Mouse (Mus musculus) erythroblast, embryonic 14.5 days (primary cell): ENCODE results near the gene Prpf40b. TPM values are rescaled to one million over a fixed set of nuclear protein-coding genes. Genes with fewer than 3 reads are reported as not detected.

Source experiments
- H3K27me3 ChIP-seq: 2 replicates; pipeline ENCODE4 v1.6.1; 2012; ENCODE audit warnings: inconsistent platforms; ENCODE audit not compliant: control insufficient read depth
- H3K36me3 ChIP-seq: 2 replicates; pipeline ENCODE4 v1.6.1; 2012; ENCODE audit warnings: mild to moderate bottlenecking, inconsistent platforms; ENCODE audit not compliant: control insufficient read depth
- H3K4me1 ChIP-seq: 2 replicates; pipeline ENCODE4 v1.6.1; 2012; ENCODE audit warnings: inconsistent platforms; ENCODE audit not compliant: control insufficient read depth
- H3K4me3 ChIP-seq: replicated peaks from 2 replicates; pipeline ENCODE3; 2012; ENCODE audit warnings: moderate library complexity, mild to moderate bottlenecking, inconsistent platforms
- H3K9me3 ChIP-seq: 2 replicates; pipeline ENCODE4 v1.6.1; 2012; ENCODE audit warnings: low read length, inconsistent platforms, mixed read lengths; ENCODE audit not compliant: control insufficient read depth
- GATA1 ChIP-seq: IDR thresholded peaks from 2 replicates; pipeline ENCODE4 v1.6.1; 2012; ENCODE audit warnings: low read length, inconsistent platforms, mixed read lengths
- TAL1 ChIP-seq: IDR thresholded peaks from 3 replicates; pipeline ENCODE4 v1.6.1; 2012; ENCODE audit warnings: low read length, inconsistent platforms, mixed read lengths
- polyA plus RNA-seq: library from polyadenylated mRNA; stranded (reverse); fragments of >175 nt; gene quantifications from 2 replicates; pipeline ENCODE4 v1.2.3, GENCODE M21; 2012

Prpf40b gene
- polyA plus RNA-seq, 1 experiment, result 0.32 TPM

- H3K4me1 ChIP-seq, result no peaks in the 10 kb centered on the region
- no peaks in the 10 kb centered on the region for H3K27me3 ChIP-seq
- no peaks in the 10 kb centered on the region for H3K9me3 ChIP-seq
- H3K4me3 ChIP-seq, result no peak overlapping the region
- peaks cover 15% of the 10 kb centered on the region; the same call in 1 of the 2 replicates for H3K36me3 ChIP-seq
- no peak for TF ChIP-seq GATA1
- no peak for TF ChIP-seq TAL1
These were observed 20.0 kb downstream of the Prpf40b start for GRCm38 (mm10) chr15:99314891-99315290.

DNA sequence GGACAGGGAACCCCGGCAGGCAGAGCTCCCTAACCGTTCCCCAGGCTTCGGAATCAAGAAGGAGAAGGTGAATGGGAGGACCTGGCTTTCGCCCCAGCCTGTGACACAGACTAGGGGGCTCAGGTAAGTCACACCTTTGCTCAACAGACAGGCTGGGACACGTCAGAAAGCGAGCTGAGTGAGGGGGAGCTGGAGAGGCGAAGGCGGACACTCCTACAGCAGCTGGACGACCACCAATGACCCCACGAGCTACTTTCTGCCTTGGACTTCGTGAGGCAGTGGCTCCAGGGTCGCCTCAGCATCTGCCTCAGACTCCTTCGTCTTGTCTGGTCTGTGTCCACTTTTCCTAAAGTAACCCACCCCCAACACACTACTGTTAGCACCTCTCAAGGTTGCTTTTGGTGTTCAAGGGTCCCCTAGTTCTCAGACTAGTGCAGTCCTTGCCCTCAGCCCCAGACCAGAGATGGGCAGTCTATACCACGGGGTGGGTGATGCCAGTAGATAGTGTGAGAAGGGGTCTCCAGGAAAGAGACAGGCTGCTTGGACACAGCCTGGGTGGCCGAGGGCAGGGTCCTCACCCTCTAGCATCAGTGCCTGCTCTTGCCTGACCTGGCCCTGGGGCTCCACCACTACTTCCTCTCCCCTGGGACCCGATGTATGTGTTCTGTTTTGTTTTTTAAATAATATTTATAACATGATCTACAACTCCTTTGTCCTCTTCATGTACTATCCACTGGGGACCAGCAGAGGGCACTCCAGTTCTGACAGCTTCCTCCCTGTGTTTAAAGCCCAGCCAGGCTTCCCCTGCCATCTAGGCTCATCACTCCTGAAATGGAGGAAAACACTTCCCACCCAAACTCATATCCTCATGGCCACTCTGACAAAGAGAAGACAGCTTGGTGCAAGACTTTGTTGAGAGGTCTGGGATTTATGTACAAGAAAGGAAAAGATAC is 21.7 kb downstream of the Prpf40b start:
- TF ChIP-seq GATA1, result no peak
- TF ChIP-seq TAL1, result no peak
- Histone ChIP-seq H3K4me1 (no peaks in the 10 kb centered on the region), H3K27me3 (no peaks in the 10 kb centered on the region), H3K9me3 (no peaks in the 10 kb centered on the region), H3K36me3 (peaks cover 11% of the 10 kb centered on the region; the same call in 1 of the 2 replicates), H3K4me3 (no peak overlapping the region)

GRCm38 (mm10) chr15:99317267-99317651 is 22.4 kb downstream of the Prpf40b start:
- H3K4me3 ChIP-seq, result no peak overlapping the region
- no peaks in the 10 kb centered on the region for H3K4me1 ChIP-seq
- TF ChIP-seq GATA1, result no peak
- TF ChIP-seq TAL1, result no peak
- H3K9me3 ChIP-seq, result no peaks in the 10 kb centered on the region
- H3K27me3 ChIP-seq, result no peaks in the 10 kb centered on the region
- peaks cover 12% of the 10 kb centered on the region; the same call in 1 of the 2 replicates for H3K36me3 ChIP-seq

DNA sequence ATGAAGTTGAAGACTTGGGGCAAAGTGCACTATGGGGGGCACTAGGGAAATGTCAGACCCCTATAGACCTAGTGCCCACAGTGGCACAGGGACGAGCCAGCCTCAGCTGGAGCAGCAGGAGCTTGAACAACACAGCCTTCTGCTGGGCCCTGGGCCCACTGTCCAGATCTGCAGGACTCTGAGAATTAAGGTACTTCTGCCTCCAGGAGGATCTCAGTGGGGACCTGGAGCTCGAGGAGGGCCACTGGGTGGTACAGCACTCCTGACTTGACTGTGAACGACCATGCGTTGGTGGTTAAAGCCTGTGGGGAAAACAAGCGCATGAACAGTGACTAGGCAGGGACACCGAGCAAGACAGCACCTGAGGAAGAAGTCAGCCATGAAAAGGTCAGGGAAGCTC is 23.2 kb downstream of the Prpf40b start:
- no peak overlapping the region for H3K4me3 ChIP-seq
- TF ChIP-seq GATA1 (no peak), TAL1 (no peak)
- no peaks in the 10 kb centered on the region for H3K4me1 ChIP-seq
- H3K36me3 ChIP-seq, result peaks cover 12% of the 10 kb centered on the region; the same call in 1 of the 2 replicates
- H3K9me3 ChIP-seq, result no peaks in the 10 kb centered on the region
- no peaks in the 10 kb centered on the region for H3K27me3 ChIP-seq

- Histone ChIP-seq H3K9me3 (no peaks in the 10 kb centered on the region), H3K27me3 (no peaks in the 10 kb centered on the region), H3K36me3 (peaks cover 12% of the 10 kb centered on the region; the same call in 1 of the 2 replicates), H3K4me3 (no peak overlapping the region), H3K4me1 (no peaks in the 10 kb centered on the region)
- TF ChIP-seq GATA1 (no peak), TAL1 (no peak)
These were observed 24.0 kb downstream of the Prpf40b start for GRCm38 (mm10) chr15:99318861-99319410.

GRCm38 (mm10) chr15:99319411-99319871 is 24.6 kb downstream of the Prpf40b start:
- Histone ChIP-seq H3K4me3 (no peak overlapping the region), H3K4me1 (no peaks in the 10 kb centered on the region), H3K9me3 (no peaks in the 10 kb centered on the region), H3K36me3 (peaks cover 12% of the 10 kb centered on the region; the same call in 1 of the 2 replicates), H3K27me3 (no peaks in the 10 kb centered on the region)
- TF ChIP-seq GATA1 (no peak), TAL1 (no peak)

DNA sequence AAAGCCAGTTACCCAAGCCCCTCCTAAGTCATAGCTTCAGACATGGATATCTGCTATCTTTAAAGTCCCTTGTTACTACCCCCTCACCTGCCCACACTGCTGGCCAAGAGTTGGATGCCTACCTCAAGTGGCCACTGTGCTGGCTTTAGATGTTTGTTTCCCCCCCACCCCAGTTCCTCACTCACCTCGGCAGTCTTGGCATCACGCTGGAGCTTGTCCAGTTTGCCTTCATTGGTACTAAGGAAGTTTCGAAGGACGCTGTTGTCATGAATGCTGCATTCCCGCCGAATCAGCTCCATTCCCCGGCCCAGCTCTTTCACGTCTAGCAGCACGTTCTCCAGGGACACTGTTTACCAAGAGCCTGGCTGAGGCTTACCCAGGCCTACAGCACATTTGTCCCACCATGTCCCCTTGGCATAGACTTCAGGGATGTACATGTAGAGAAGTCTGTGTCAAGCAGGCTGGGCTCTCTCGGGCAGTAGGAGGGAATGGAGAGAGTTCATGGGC is 25.3 kb downstream of the Prpf40b start:
- H3K27me3 ChIP-seq, result no peaks in the 10 kb centered on the region
- peaks cover 10% of the 10 kb centered on the region; the same call in 1 of the 2 replicates for H3K36me3 ChIP-seq
- H3K9me3 ChIP-seq, result no peaks in the 10 kb centered on the region
- H3K4me1 ChIP-seq, result no peaks in the 10 kb centered on the region
- TF ChIP-seq GATA1 (no peak), TAL1 (no peak)
- no peak overlapping the region for H3K4me3 ChIP-seq

DNA sequence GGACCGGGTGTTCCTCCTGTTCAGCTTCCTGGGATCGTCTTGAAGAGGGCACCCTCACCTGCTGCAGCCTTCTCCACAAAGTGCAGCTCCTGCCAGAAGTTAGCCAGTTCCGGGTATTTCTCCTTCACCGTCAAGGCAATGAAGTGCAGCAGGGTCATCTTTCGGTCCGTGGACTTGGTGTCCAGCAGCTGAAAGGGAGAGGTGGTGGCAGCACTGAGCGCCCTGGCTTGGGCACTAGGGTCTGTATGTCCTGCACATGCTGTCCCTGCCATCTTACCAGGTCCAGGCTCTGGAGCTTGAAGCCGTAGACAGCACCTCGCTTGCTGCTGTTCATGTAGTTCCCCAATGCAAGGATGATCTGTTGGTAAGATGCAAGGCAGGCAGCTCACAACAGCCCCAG is 26.1 kb downstream of the Prpf40b start:
- Histone ChIP-seq H3K4me1 (no peaks in the 10 kb centered on the region), H3K9me3 (no peaks in the 10 kb centered on the region), H3K4me3 (no peak overlapping the region), H3K36me3 (peaks cover 10% of the 10 kb centered on the region; the same call in 1 of the 2 replicates), H3K27me3 (no peaks in the 10 kb centered on the region)
- TF ChIP-seq GATA1, result no peak
- TF ChIP-seq TAL1, result no peak

DNA sequence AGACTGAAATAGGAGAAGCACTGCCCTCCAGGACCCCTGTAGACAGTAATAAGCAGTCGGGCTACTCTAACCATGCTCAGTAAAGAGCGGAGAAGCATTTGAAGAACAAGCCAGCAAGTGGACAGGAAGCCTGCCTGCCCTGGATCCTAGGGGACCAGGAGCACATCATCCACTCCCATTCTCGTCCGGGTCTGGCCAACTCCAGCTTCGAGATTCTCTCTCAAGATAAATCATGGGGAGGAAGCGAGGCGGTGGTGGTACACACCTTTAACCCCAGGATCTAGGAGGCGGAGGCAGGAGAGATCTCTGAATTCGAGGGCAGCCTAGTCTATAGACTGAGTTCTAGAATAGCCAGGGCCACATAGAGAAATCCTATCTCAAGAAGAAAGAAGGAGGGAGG is 29.3 kb downstream of the Prpf40b start:
- Histone ChIP-seq H3K27me3 (no peaks in the 10 kb centered on the region), H3K9me3 (no peaks in the 10 kb centered on the region), H3K4me1 (no peaks in the 10 kb centered on the region), H3K36me3 (peaks cover 6% of the 10 kb centered on the region; the same call in 1 of the 2 replicates), H3K4me3 (no peak overlapping the region)
- TF ChIP-seq TAL1 (no peak), GATA1 (no peak)
